Mouse (Mus musculus) myocyte (in vitro differentiated cells): ENCODE data around the gene Herc2. TPM values are rescaled to one million over a fixed set of nuclear protein-coding genes. Genes with fewer than 3 reads are reported as not detected.

Source experiments
- H3K27me3 ChIP-seq: one replicate; pipeline ENCODE4 v1.6.1; 2011; ENCODE audit not compliant: control insufficient read depth, insufficient read depth, insufficient read length
- H3K36me3 ChIP-seq: one replicate; pipeline ENCODE4 v1.6.1; 2011; ENCODE audit not compliant: control insufficient read depth, insufficient read depth
- H3K4me2 ChIP-seq: one replicate; pipeline ENCODE4 v1.6.1; 2011; ENCODE audit warnings: low read depth, control low read depth
- H3K4me3 ChIP-seq: one replicate; pipeline ENCODE4 v1.5.1; 2011; ENCODE audit warnings: mild to moderate bottlenecking, control low read depth, moderate library complexity
- H3K79me2 ChIP-seq: one replicate; pipeline ENCODE4 v1.6.1; 2011; ENCODE audit not compliant: control insufficient read depth, insufficient read depth
- H3ac ChIP-seq: one replicate; pipeline ENCODE4 v1.6.1; 2011; ENCODE audit not compliant: control insufficient read depth, insufficient read length
- CEBPB ChIP-seq: IDR thresholded peaks from 2 replicates; pipeline ENCODE4 v1.6.1; 2011; ENCODE audit warnings: mild to moderate bottlenecking, moderate library complexity; ENCODE audit not compliant: poor library complexity, insufficient read depth, severe bottlenecking
- E2F4 ChIP-seq: IDR thresholded peaks from one replicate; pipeline ENCODE4 v1.6.1; 2011; ENCODE audit warnings: mild to moderate bottlenecking, control low read depth, moderate library complexity; ENCODE audit not compliant: insufficient read depth
- MAX ChIP-seq: IDR thresholded peaks from one replicate; pipeline ENCODE4 v1.6.1; 2011; ENCODE audit warnings: low read depth, mild to moderate bottlenecking, control low read depth
- MYOD1 ChIP-seq, 3 experiments: IDR thresholded peaks; one replicate each; pipeline ENCODE4 v1.6.1; 2011; ENCODE audit warnings: control low read depth in 2 of 3, low read depth in 2 of 3, mild to moderate bottlenecking in 2 of 3, moderate library complexity in 1 of 3; ENCODE audit not compliant: insufficient read length in 2 of 3, control insufficient read depth in 1 of 3
- MYOG ChIP-seq, 3 experiments: IDR thresholded peaks; one replicate each; pipeline ENCODE4 v1.6.1; 2011; ENCODE audit warnings: control low read depth in 2 of 3, low read depth in 2 of 3, mild to moderate bottlenecking in 2 of 3; ENCODE audit not compliant: insufficient read length in 2 of 3, control insufficient read depth in 1 of 3, insufficient read depth in 1 of 3
- POLR2A ChIP-seq: IDR thresholded peaks from one replicate; pipeline ENCODE4 v1.6.1; 2011; ENCODE audit warnings: low read depth, mild to moderate bottlenecking, control low read depth, moderate library complexity; ENCODE audit not compliant: insufficient read length
- POLR2AphosphoS2 ChIP-seq: IDR thresholded peaks from one replicate; pipeline ENCODE4 v1.6.1; 2011; ENCODE audit warnings: low read depth, control low read depth; ENCODE audit not compliant: insufficient read length
- REST ChIP-seq: IDR thresholded peaks from one replicate; pipeline ENCODE4 v1.6.1; 2011; ENCODE audit warnings: mild to moderate bottlenecking, control low read depth, moderate library complexity; ENCODE audit not compliant: insufficient read depth, insufficient read length
- SRF ChIP-seq: IDR thresholded peaks from one replicate; pipeline ENCODE4 v1.6.1; 2011; ENCODE audit warnings: low read depth; ENCODE audit not compliant: control insufficient read depth, insufficient read length
- TCF12 ChIP-seq: IDR thresholded peaks from one replicate; pipeline ENCODE4 v1.6.1; 2011; ENCODE audit warnings: mild to moderate bottlenecking, control low read depth; ENCODE audit not compliant: poor library complexity, insufficient read depth, severe bottlenecking
- TCF3 ChIP-seq: IDR thresholded peaks from one replicate; pipeline ENCODE4 v1.6.1; 2011; ENCODE audit warnings: low read depth, control low read depth; ENCODE audit not compliant: insufficient read length
- USF1 ChIP-seq: IDR thresholded peaks from one replicate; pipeline ENCODE4 v1.6.1; 2011; ENCODE audit warnings: low read depth, mild to moderate bottlenecking, control low read depth, moderate library complexity
- polyA plus RNA-seq: library from polyadenylated mRNA; unstranded; fragments of >200 nt; fragmentation: generic; extraction: Trizol; gene quantifications from one replicate; pipeline ENCODE4 v1.2.1, GENCODE M21; 2012; ENCODE audit warnings: missing spikeins

The Herc2 gene
- polyA plus RNA-seq, 1 experiment: 10.0 TPM

DNA sequence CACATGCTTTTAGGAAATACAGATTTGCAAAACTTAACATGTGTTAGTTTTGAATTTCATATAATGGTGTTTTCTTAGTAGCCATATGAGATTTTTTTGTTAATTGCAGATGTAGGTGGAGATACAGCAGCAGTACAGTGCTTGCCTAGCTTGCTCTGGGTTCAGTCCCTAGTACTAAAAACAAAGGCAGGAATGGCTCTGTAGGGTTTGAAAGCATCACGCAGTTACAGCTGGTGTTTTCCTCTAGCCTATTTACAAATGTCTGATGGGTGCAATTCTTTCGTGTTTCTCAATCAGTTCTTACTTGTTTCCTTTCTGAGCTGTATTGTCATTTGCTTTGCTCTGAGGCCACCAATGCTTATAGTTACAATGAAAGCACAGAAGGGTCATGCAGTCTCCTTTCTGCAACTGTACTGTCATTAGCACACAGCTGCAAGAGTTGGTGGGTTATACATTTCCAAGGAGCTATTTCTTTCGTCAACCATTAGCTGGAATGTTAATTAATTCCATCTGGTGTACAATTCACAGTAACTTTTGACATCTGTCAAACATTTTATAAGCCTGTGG is 208.0 kb downstream of the Herc2 start:
- H3K36me3 ChIP-seq: no peaks in the 10 kb centered on the region
- no peaks in the 10 kb centered on the region for H3K27me3 ChIP-seq
- H3K79me2 ChIP-seq: no peaks in the 10 kb centered on the region
- no peak overlapping the region for H3K4me3 ChIP-seq
- TF ChIP-seq SRF: no peak
- no peak for TF ChIP-seq E2F4
- no peak for TF ChIP-seq POLR2AphosphoS2
- TF ChIP-seq REST: no peak
- no peak for TF ChIP-seq MYOG (IDR thresholded peaks at IDR 0.05; ENCODE audit: control insufficient read depth in 1 of 3, insufficient read depth in 1 of 3, insufficient read length in 2 of 3, low read depth in 2 of 3)
- TF ChIP-seq MAX: no peak
- no peak for TF ChIP-seq CEBPB
- TF ChIP-seq POLR2A: no peak
- no peak for TF ChIP-seq TCF3
- TF ChIP-seq MYOD1 (IDR thresholded peaks at IDR 0.05; ENCODE audit: control insufficient read depth in 1 of 3, insufficient read length in 2 of 3, low read depth in 2 of 3): no peak
- TF ChIP-seq TCF12: no peak
- no peak for TF ChIP-seq USF1
- no peak overlapping the region for H3ac ChIP-seq
- H3K4me2 ChIP-seq: no peak overlapping the region

DNA sequence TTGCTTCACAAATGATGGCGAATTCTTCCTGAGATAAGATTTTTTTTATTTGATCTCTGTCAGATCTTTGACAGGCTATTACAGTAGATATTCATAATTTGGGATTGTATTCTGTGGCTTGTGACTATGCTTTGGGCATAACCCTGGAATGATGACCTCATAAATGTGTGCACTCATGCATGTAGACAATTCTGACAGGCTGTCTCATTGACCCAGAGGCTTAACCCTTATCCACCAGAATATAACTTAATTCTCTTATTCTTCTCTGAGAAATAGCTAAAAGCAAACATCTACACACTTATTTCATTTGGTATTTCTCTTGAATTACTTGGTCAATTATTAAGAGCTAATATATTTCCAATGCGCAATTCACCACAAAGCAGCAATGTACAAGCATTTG is 227.5 kb downstream of the Herc2 start:
- H3K79me2 ChIP-seq: no peaks in the 10 kb centered on the region
- H3ac ChIP-seq: no peak overlapping the region
- no peak overlapping the region for H3K4me2 ChIP-seq
- H3K4me3 ChIP-seq: no peak overlapping the region
- no peaks in the 10 kb centered on the region for H3K27me3 ChIP-seq
- TF ChIP-seq USF1: no peak
- TF ChIP-seq MYOG (IDR thresholded peaks at IDR 0.05; ENCODE audit: control insufficient read depth in 1 of 3, insufficient read depth in 1 of 3, insufficient read length in 2 of 3, low read depth in 2 of 3): no peak
- no peak for TF ChIP-seq E2F4
- TF ChIP-seq POLR2AphosphoS2: no peak
- no peak for TF ChIP-seq TCF3
- TF ChIP-seq REST: no peak
- TF ChIP-seq CEBPB: no peak
- no peak for TF ChIP-seq MYOD1 (IDR thresholded peaks at IDR 0.05; ENCODE audit: control insufficient read depth in 1 of 3, insufficient read length in 2 of 3, low read depth in 2 of 3)
- TF ChIP-seq TCF12: no peak
- TF ChIP-seq SRF: no peak
- no peak for TF ChIP-seq POLR2A
- TF ChIP-seq MAX: no peak
- H3K36me3 ChIP-seq: no peaks in the 10 kb centered on the region

Other genes starting within 250 kb of the Herc2 start
- 53.0 TPM for gene Cyfip1, start 208.5 kb upstream of the Herc2 start, polyA plus RNA-seq
- gene Nipa2, start 87.7 kb upstream of the Herc2 start, polyA plus RNA-seq: 14.5 TPM
- 2.2 TPM for gene Nipa1, start 30.2 kb upstream of the Herc2 start, polyA plus RNA-seq
- gene Oca2, start 189.6 kb downstream of the Herc2 start, polyA plus RNA-seq: not detected